In genomic region chr12:56587830-56588229, GRCm38 (mm10) we compare ENCODE assay signal across 12 mouse cellular contexts. TPM values are rescaled to one million over a fixed set of nuclear protein-coding genes. Genes with fewer than 3 reads are reported as not detected.
DNase-seq lines count a peak whose midpoint lies in the region; ATAC-seq and TF ChIP-seq lines count a peak whose summit lies in the region.
"Had no signal": no experiment of that assay in that cellular context is flagged by ENCODE, and none has a peak within 500 bp of the region (broad histone marks: within the 10 kb centered on the region; RNA-seq: fewer than 3 reads in every experiment).

No protein-coding gene starts in this region.

- DNase-seq in forebrain, embryonic 11.5 days (ENCODE audit: low spot score): no peak
- no peak for DNase-seq in liver, postnatal 0 days
- DNase-seq in embryo, embryonic 10.5 days (ENCODE audit: low spot score): peak; percentile 67
- DNase-seq in spleen, postnatal 4 days (ENCODE audit: low spot score in 2 of 2): no peak

- TF ChIP-seq CTCF in liver, postnatal 0 days (IDR thresholded peaks at IDR 0.05; ENCODE audit: low read depth): peak; percentile 58

- no peak for TF ChIP-seq EP300 in liver, postnatal 0 days (IDR thresholded peaks at IDR 0.05; ENCODE audit: low read depth)

- no peak overlapping the region for H3K9ac ChIP-seq in forebrain, embryonic 12.5 days
- no peak overlapping the region for H3K9ac ChIP-seq in forebrain, embryonic 11.5 days (ENCODE audit: low read length)
- H3K9ac ChIP-seq in liver, postnatal 0 days (replicated peaks): no peak overlapping the region
- H3K9ac ChIP-seq in liver, embryonic 12.5 days: no peak overlapping the region
- no peak overlapping the region for H3K9ac ChIP-seq in midbrain, embryonic 15.5 days
- H3K9ac ChIP-seq: lung, embryonic 15.5 days had no signal

- no peak overlapping the region for H3K4me3 ChIP-seq in forebrain, embryonic 12.5 days (replicated peaks)
- no peak overlapping the region for H3K4me3 ChIP-seq in forebrain, embryonic 11.5 days (ENCODE audit: low read depth, low read length)
- H3K4me3 ChIP-seq in liver, postnatal 0 days (ENCODE audit: low read depth, low read length): no peak overlapping the region
- no peak overlapping the region for H3K4me3 ChIP-seq in liver, embryonic 12.5 days
- H3K4me3 ChIP-seq in midbrain, embryonic 15.5 days: no peak overlapping the region
- H3K4me3 ChIP-seq: lung, embryonic 15.5 days had no signal

- WGBS in forebrain, embryonic 12.5 days: 32% methylated on average over 6 of the region's 6 CpGs
- 33% methylated on average over 6 of the region's 6 CpGs for WGBS in forebrain, embryonic 11.5 days
- 28% methylated on average over 6 of the region's 6 CpGs for WGBS in liver, postnatal 0 days (ENCODE audit: insufficient replicate concordance)
- WGBS in liver, embryonic 12.5 days (ENCODE audit: insufficient replicate concordance): 30% methylated on average over 6 of the region's 6 CpGs
- WGBS in midbrain, embryonic 15.5 days: 33% methylated on average over 6 of the region's 6 CpGs

- no peaks in the 10 kb centered on the region for H3K9me3 ChIP-seq in forebrain, embryonic 12.5 days
- H3K9me3 ChIP-seq in forebrain, embryonic 11.5 days (ENCODE audit: control insufficient read depth, low read length): no peaks in the 10 kb centered on the region
- no peaks in the 10 kb centered on the region for H3K9me3 ChIP-seq in liver, postnatal 0 days (ENCODE audit: low read length)
- no peaks in the 10 kb centered on the region for H3K9me3 ChIP-seq in liver, embryonic 12.5 days (replicated peaks)
- H3K9me3 ChIP-seq in midbrain, embryonic 15.5 days: no peaks in the 10 kb centered on the region
- H3K9me3 ChIP-seq: lung, embryonic 15.5 days had no signal

- H3K27me3 ChIP-seq in forebrain, embryonic 12.5 days: peaks cover 8% of the 10 kb centered on the region; the same call in 1 of the 2 replicates
- no peaks in the 10 kb centered on the region for H3K27me3 ChIP-seq in forebrain, embryonic 11.5 days (ENCODE audit: control insufficient read depth, insufficient read depth, low read length)
- no peaks in the 10 kb centered on the region for H3K27me3 ChIP-seq in liver, postnatal 0 days (ENCODE audit: insufficient read depth, low read length)
- H3K27me3 ChIP-seq in liver, embryonic 12.5 days (replicated peaks): no peaks in the 10 kb centered on the region; the same call in 1 of the 2 replicates
- peaks cover 4% of the 10 kb centered on the region; the same call in 1 of the 2 replicates for H3K27me3 ChIP-seq in midbrain, embryonic 15.5 days (replicated peaks)
- H3K27me3 ChIP-seq: lung, embryonic 15.5 days had no signal

- H3K4me1 ChIP-seq in forebrain, embryonic 12.5 days: no peaks in the 10 kb centered on the region
- H3K4me1 ChIP-seq in forebrain, embryonic 11.5 days (replicated peaks; ENCODE audit: control insufficient read depth, insufficient read depth, low read length): no peaks in the 10 kb centered on the region
- no peaks in the 10 kb centered on the region for H3K4me1 ChIP-seq in liver, postnatal 0 days (ENCODE audit: insufficient read depth)
- no peaks in the 10 kb centered on the region for H3K4me1 ChIP-seq in liver, embryonic 12.5 days
- H3K4me1 ChIP-seq in midbrain, embryonic 15.5 days: no peaks in the 10 kb centered on the region
- H3K4me1 ChIP-seq: lung, embryonic 15.5 days had no signal

- ATAC-seq in forebrain, embryonic 12.5 days (ENCODE audit: low FRiP score): 0 out of 2 replicates have a peak, but pooled peaks have one; percentile 41
- ATAC-seq in forebrain, embryonic 11.5 days (replicated peaks; ENCODE audit: low FRiP score): no peak
- no peak for ATAC-seq in liver, postnatal 0 days
- ATAC-seq in liver, embryonic 12.5 days: no peak
- ATAC-seq in midbrain, embryonic 15.5 days (replicated peaks): peak; percentile 87; the same call in 1 of the 2 replicates
- no peak for ATAC-seq in monocyte, adult 5-6 weeks (replicated peaks; ENCODE audit: insufficient number of reproducible peaks, low FRiP score, low TSS enrichment, poor library complexity, severe bottlenecking)

- no peak overlapping the region for H3K4me2 ChIP-seq in forebrain, embryonic 12.5 days
- no peak overlapping the region for H3K4me2 ChIP-seq in forebrain, embryonic 11.5 days (ENCODE audit: low read depth, low read length, severe bottlenecking)
- no peak overlapping the region for H3K4me2 ChIP-seq in liver, postnatal 0 days (ENCODE audit: low read depth, low read length)
- no peak overlapping the region for H3K4me2 ChIP-seq in liver, embryonic 12.5 days
- no peak overlapping the region for H3K4me2 ChIP-seq in midbrain, embryonic 15.5 days
- H3K4me2 ChIP-seq: lung, embryonic 15.5 days had no signal

- H3K27ac ChIP-seq in forebrain, embryonic 12.5 days: no peak overlapping the region
- H3K27ac ChIP-seq in forebrain, embryonic 11.5 days (ENCODE audit: low read depth, low read length): no peak overlapping the region
- H3K27ac ChIP-seq in liver, postnatal 0 days (ENCODE audit: low read depth): no peak overlapping the region
- H3K27ac ChIP-seq in liver, embryonic 12.5 days: no peak overlapping the region
- no peak overlapping the region for H3K27ac ChIP-seq in midbrain, embryonic 15.5 days
- H3K27ac ChIP-seq: lung, embryonic 15.5 days had no signal

- H3K36me3 ChIP-seq in forebrain, embryonic 12.5 days (replicated peaks): no peaks in the 10 kb centered on the region
- no peaks in the 10 kb centered on the region for H3K36me3 ChIP-seq in forebrain, embryonic 11.5 days (ENCODE audit: control insufficient read depth, insufficient read depth, low read length)
- no peaks in the 10 kb centered on the region for H3K36me3 ChIP-seq in liver, postnatal 0 days (replicated peaks; ENCODE audit: insufficient read depth, low read length)
- H3K36me3 ChIP-seq in liver, embryonic 12.5 days: no peaks in the 10 kb centered on the region
- H3K36me3 ChIP-seq in midbrain, embryonic 15.5 days (replicated peaks): no peaks in the 10 kb centered on the region
- H3K36me3 ChIP-seq: lung, embryonic 15.5 days had no signal

RNA-seq across cellular contexts. Expression of gene Nkx2-9, which starts 25.3 kb away (rescaled TPM):
- polyA plus RNA-seq in forebrain, embryonic 12.5 days (2016; fragmentation: Nextera tagmentation; extraction: Ambion mirVana): 1.1 and 1.3 TPM in 2 replicates
- 2.4 and 2.8 TPM in 2 replicates for polyA plus RNA-seq in forebrain, embryonic 11.5 days (2014; fragmentation: Nextera tagmentation; extraction: Ambion mirVana)
- not detected in 2 replicates for polyA plus RNA-seq in liver, postnatal 0 days (2015; fragmentation: Nextera tagmentation; extraction: Ambion mirVana)
- polyA plus RNA-seq in liver, embryonic 12.5 days (2016; fragmentation: Nextera tagmentation; extraction: Ambion mirVana): not detected in 2 replicates
- polyA plus RNA-seq in midbrain, embryonic 15.5 days (2015; fragmentation: Nextera tagmentation; extraction: Ambion mirVana): 0.23 TPM in 1 of 2 replicates, not detected in the other
- total RNA-seq in monocyte, adult 5-6 weeks (2017): not detected in 3 replicates
- total RNA-seq: common myeloid progenitor, adult 5-6 weeks had no signal
- polyA plus RNA-seq: lung, embryonic 15.5 days had no signal

RNA-seq across cellular contexts. Expression of gene Nkx2-1, which starts 51.1 kb away (rescaled TPM):
- polyA plus RNA-seq in forebrain, embryonic 12.5 days (2016; fragmentation: Nextera tagmentation; extraction: Ambion mirVana): 37.2 and 66.0 TPM in 2 replicates
- polyA plus RNA-seq in forebrain, embryonic 11.5 days (2014; fragmentation: Nextera tagmentation; extraction: Ambion mirVana): 36.6 and 45.7 TPM in 2 replicates
- not detected in 2 replicates for polyA plus RNA-seq in liver, postnatal 0 days (2015; fragmentation: Nextera tagmentation; extraction: Ambion mirVana)
- not detected in 2 replicates for polyA plus RNA-seq in liver, embryonic 12.5 days (2016; fragmentation: Nextera tagmentation; extraction: Ambion mirVana)
- polyA plus RNA-seq in midbrain, embryonic 15.5 days (2015; fragmentation: Nextera tagmentation; extraction: Ambion mirVana): 6.3 and 8.0 TPM in 2 replicates
- total RNA-seq in monocyte, adult 5-6 weeks (2017): not detected in 3 replicates
- total RNA-seq: common myeloid progenitor, adult 5-6 weeks; heart, postnatal 10 days had no signal
- polyA plus RNA-seq: small intestine, adult 2 months had no signal

Comparison
In these comparisons a context has a peak if more than half of its experiments do, and no peak if none do; other contexts are left out.
1. ATAC-seq: peak in forebrain, embryonic 12.5 days (single experiment) and midbrain, embryonic 15.5 days (single experiment); none in forebrain, embryonic 11.5 days (single experiment), liver, postnatal 0 days (single experiment), liver, embryonic 12.5 days (single experiment) and monocyte, adult 5-6 weeks (single experiment).